Mouse (Mus musculus): ENCODE results near the gene Atxn1. TPM values are rescaled to one million over a fixed set of nuclear protein-coding genes. Genes with fewer than 3 reads are reported as not detected.
A peak's percentile ranks its signal among the peaks of the same experiment; 100 is the strongest.

Gene Atxn1
- total and polyA plus RNA-seq, 3 experiments = 9.4 to 61.0 (median 25.0) TPM

DNA sequence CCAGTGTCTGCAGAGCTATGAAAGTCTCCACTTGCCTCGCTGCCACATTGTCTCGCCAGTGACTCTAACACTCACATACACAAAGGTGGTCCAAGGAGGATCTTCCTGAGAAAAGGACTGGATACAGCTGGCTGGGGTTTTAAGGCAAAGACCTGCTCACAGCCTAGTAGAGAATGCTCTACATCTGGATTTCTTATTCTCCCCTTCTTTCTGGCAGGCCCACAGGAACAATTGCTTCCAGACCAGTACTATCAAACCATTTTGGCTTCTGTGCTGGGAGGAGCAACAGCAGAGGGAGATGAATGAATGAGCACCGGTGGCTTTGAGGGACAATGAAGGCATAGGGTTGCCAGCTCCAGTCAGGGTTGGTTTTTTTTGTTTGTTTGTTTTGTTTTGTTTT lies 265.8 kb downstream of the Atxn1 start:
- no peak overlapping the region for H3K4me3 ChIP-seq (ENCODE audit: low read depth, low read length)
- H3K4me1 ChIP-seq (ENCODE audit: insufficient read depth, low read depth, low read length) = no peaks in the 10 kb centered on the region
- peaks cover 2% of the 10 kb centered on the region; the same call in 1 of the 2 replicates for H3K9me3 ChIP-seq (replicated peaks)
- no peak for DNase-seq (ENCODE audit: low spot score)
- H3K36me3 ChIP-seq (replicated peaks) = peaks cover 44% of the 10 kb centered on the region
- no peaks in the 10 kb centered on the region for H3K27me3 ChIP-seq (ENCODE audit: insufficient read depth, low read length)
- no peak for TF ChIP-seq TAL1 (conservative IDR thresholded peaks at IDR 0.05; ENCODE audit: low read depth, low read length)
- TF ChIP-seq GATA1 (IDR thresholded peaks at IDR 0.05; ENCODE audit: borderline replicate concordance, low read length) = no peak
- TF ChIP-seq GATA2 (IDR thresholded peaks at IDR 0.05; ENCODE audit: borderline replicate concordance, low read depth, low read length) = no peak
- TF ChIP-seq CTCF (IDR thresholded peaks at IDR 0.05; ENCODE audit: low read depth, low read length) = no peak
- no peak for TF ChIP-seq POLR2AphosphoS5 (IDR thresholded peaks at IDR 0.05; ENCODE audit: insufficient replicate concordance, low read depth, low read length)
- ATAC-seq (ENCODE audit: extremely low read depth, insufficient number of reproducible peaks, low FRiP score, poor library complexity, severe bottlenecking) = no peak

- DNase-seq (ENCODE audit: low spot score) = no peak
- H3K9me3 ChIP-seq (replicated peaks) = peaks cover 2% of the 10 kb centered on the region; the same call in 1 of the 2 replicates
- peaks cover 57% of the 10 kb centered on the region for H3K36me3 ChIP-seq (replicated peaks)
- H3K4me3 ChIP-seq (ENCODE audit: low read depth, low read length) = no peak overlapping the region
- ATAC-seq (ENCODE audit: extremely low read depth, insufficient number of reproducible peaks, low FRiP score, poor library complexity, severe bottlenecking) = no peak
- H3K4me1 ChIP-seq (ENCODE audit: insufficient read depth, low read depth, low read length) = no peaks in the 10 kb centered on the region
- TF ChIP-seq GATA1 (IDR thresholded peaks at IDR 0.05; ENCODE audit: borderline replicate concordance, low read length) (no peak), CTCF (IDR thresholded peaks at IDR 0.05; ENCODE audit: low read depth, low read length) (peak; percentile 21; the same call in 1 of the 2 replicates)
- H3K27me3 ChIP-seq (ENCODE audit: insufficient read depth, low read length) = no peaks in the 10 kb centered on the region
These were observed 268.8 kb downstream of the Atxn1 start for GRCm38 (mm10) chr13:45696009-45696408.

DNA sequence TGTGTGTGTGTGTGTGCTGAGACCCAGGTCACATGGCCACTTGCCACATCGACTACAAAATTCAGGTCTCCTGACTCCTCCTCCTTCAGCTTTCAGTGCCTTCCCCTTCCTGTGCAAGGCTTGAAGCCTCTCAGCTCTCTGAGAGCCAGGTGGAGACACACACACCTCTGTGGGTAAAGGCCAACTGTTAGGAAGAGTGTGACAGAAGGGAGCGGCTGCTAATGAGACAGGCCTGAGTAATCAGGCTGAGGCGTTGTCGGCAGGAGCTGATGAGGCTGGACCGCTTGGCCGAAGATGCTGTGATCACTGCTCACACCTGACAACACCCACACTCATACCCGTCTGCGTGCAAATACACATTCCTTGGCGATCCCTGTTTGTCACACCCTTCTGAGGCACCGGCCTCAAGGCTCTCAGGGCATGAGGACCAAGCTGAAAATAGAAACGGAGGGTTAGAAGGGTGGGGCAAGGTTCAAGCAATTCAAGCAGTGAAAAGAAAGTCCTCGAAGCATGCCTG lies 269.8 kb downstream of the Atxn1 start:
- ATAC-seq (ENCODE audit: extremely low read depth, insufficient number of reproducible peaks, low FRiP score, poor library complexity, severe bottlenecking) (no peak), DNase-seq (ENCODE audit: low spot score) (no peak)
- Histone ChIP-seq H3K9me3 (replicated peaks) (peaks cover 2% of the 10 kb centered on the region; the same call in 1 of the 2 replicates), H3K36me3 (replicated peaks) (peaks cover 58% of the 10 kb centered on the region), H3K4me3 (ENCODE audit: low read depth, low read length) (no peak overlapping the region), H3K27me3 (ENCODE audit: insufficient read depth, low read length) (no peaks in the 10 kb centered on the region), H3K4me1 (ENCODE audit: insufficient read depth, low read depth, low read length) (no peaks in the 10 kb centered on the region)
- no peak for TF ChIP-seq GATA1 (IDR thresholded peaks at IDR 0.05; ENCODE audit: borderline replicate concordance, low read length)
- no peak for TF ChIP-seq TAL1 (conservative IDR thresholded peaks at IDR 0.05; ENCODE audit: low read depth, low read length)
- TF ChIP-seq CTCF (IDR thresholded peaks at IDR 0.05; ENCODE audit: low read depth, low read length) = no peak
- TF ChIP-seq GATA2 (IDR thresholded peaks at IDR 0.05; ENCODE audit: borderline replicate concordance, low read depth, low read length) = no peak
- TF ChIP-seq POLR2AphosphoS5 (IDR thresholded peaks at IDR 0.05; ENCODE audit: insufficient replicate concordance, low read depth, low read length) = no peak

DNA sequence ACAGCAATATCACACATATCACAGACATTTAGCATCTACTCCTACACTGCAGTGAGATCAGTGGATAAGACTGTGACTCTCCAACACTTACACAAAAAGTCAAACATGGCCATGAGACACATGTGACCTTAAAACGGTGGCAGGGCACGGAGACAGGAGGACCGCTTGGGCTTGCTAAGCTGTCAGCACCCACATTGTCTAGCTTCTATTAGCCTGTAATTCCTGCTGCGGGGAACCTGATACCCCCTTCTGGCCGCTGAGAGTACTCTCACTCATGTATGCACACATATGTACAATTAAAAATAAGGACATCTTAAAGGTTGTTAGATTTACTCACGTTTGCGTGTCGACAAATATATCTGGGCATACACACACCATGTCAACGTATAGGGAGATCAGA lies 270.9 kb downstream of the Atxn1 start:
- Histone ChIP-seq H3K9me3 (replicated peaks) (peaks cover 2% of the 10 kb centered on the region; the same call in 1 of the 2 replicates), H3K27me3 (ENCODE audit: insufficient read depth, low read length) (no peaks in the 10 kb centered on the region), H3K4me1 (ENCODE audit: insufficient read depth, low read depth, low read length) (no peaks in the 10 kb centered on the region), H3K36me3 (replicated peaks) (peaks cover 58% of the 10 kb centered on the region), H3K4me3 (ENCODE audit: low read depth, low read length) (no peak overlapping the region)
- TF ChIP-seq TAL1 (conservative IDR thresholded peaks at IDR 0.05; ENCODE audit: low read depth, low read length) (no peak), GATA1 (IDR thresholded peaks at IDR 0.05; ENCODE audit: borderline replicate concordance, low read length) (no peak), POLR2AphosphoS5 (IDR thresholded peaks at IDR 0.05; ENCODE audit: insufficient replicate concordance, low read depth, low read length) (no peak), CTCF (IDR thresholded peaks at IDR 0.05; ENCODE audit: low read depth, low read length) (no peak), GATA2 (IDR thresholded peaks at IDR 0.05; ENCODE audit: borderline replicate concordance, low read depth, low read length) (no peak)
- ATAC-seq (ENCODE audit: extremely low read depth, insufficient number of reproducible peaks, low FRiP score, poor library complexity, severe bottlenecking) (no peak), DNase-seq (ENCODE audit: low spot score) (no peak)

DNA sequence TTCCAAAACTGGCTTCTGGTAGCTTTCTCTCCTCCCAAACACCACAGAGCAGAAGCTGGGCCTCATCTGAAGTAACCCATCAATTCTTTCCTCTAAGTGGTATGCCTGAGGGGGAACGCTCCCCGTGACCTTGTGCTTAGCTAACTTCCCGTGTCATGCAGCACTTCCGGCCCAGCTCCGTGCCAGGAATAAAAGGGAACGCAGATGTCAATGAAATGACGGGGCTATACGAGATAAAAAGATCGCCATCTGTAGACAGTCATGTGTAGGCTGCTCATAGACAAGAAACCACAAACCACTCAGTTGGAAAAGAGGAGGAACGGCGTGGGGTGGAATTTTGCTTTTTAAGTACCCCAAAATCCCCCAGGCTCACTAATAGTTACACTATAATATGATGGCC lies 271.3 kb downstream of the Atxn1 start:
- no peaks in the 10 kb centered on the region for H3K4me1 ChIP-seq (ENCODE audit: insufficient read depth, low read depth, low read length)
- H3K36me3 ChIP-seq (replicated peaks) = peaks cover 55% of the 10 kb centered on the region
- peaks cover 2% of the 10 kb centered on the region; the same call in 1 of the 2 replicates for H3K9me3 ChIP-seq (replicated peaks)

GRCm38 (mm10) chr13:45693126-45693525 lies 271.7 kb downstream of the Atxn1 start:
- no peak for DNase-seq (ENCODE audit: low spot score)
- peaks cover 2% of the 10 kb centered on the region; the same call in 1 of the 2 replicates for H3K9me3 ChIP-seq (replicated peaks)
- H3K4me3 ChIP-seq (ENCODE audit: low read depth, low read length) = no peak overlapping the region
- H3K27me3 ChIP-seq (ENCODE audit: insufficient read depth, low read length) = no peaks in the 10 kb centered on the region
- TF ChIP-seq POLR2AphosphoS5 (IDR thresholded peaks at IDR 0.05; ENCODE audit: insufficient replicate concordance, low read depth, low read length) (no peak), CTCF (IDR thresholded peaks at IDR 0.05; ENCODE audit: low read depth, low read length) (no peak), GATA2 (IDR thresholded peaks at IDR 0.05; ENCODE audit: borderline replicate concordance, low read depth, low read length) (no peak), TAL1 (conservative IDR thresholded peaks at IDR 0.05; ENCODE audit: low read depth, low read length) (no peak), GATA1 (IDR thresholded peaks at IDR 0.05; ENCODE audit: borderline replicate concordance, low read length) (no peak)
- no peaks in the 10 kb centered on the region for H3K4me1 ChIP-seq (ENCODE audit: insufficient read depth, low read depth, low read length)
- no peak for ATAC-seq (ENCODE audit: extremely low read depth, insufficient number of reproducible peaks, low FRiP score, poor library complexity, severe bottlenecking)
- peaks cover 54% of the 10 kb centered on the region for H3K36me3 ChIP-seq (replicated peaks)

More for the DNA sequence above, 271.3 kb downstream of the Atxn1 start:
- DNase-seq (ENCODE audit: low spot score) = no peak
- Histone ChIP-seq H3K4me3 (ENCODE audit: low read depth, low read length) (no peak overlapping the region), H3K27me3 (ENCODE audit: insufficient read depth, low read length) (no peaks in the 10 kb centered on the region)
- TF ChIP-seq CTCF (IDR thresholded peaks at IDR 0.05; ENCODE audit: low read depth, low read length) (no peak), GATA1 (IDR thresholded peaks at IDR 0.05; ENCODE audit: borderline replicate concordance, low read length) (no peak), TAL1 (conservative IDR thresholded peaks at IDR 0.05; ENCODE audit: low read depth, low read length) (no peak), GATA2 (IDR thresholded peaks at IDR 0.05; ENCODE audit: borderline replicate concordance, low read depth, low read length) (no peak), POLR2AphosphoS5 (IDR thresholded peaks at IDR 0.05; ENCODE audit: insufficient replicate concordance, low read depth, low read length) (no peak)
- no peak for ATAC-seq (ENCODE audit: extremely low read depth, insufficient number of reproducible peaks, low FRiP score, poor library complexity, severe bottlenecking)
